Mouse (Mus musculus): Measurements from ENCODE around the gene Mdc1. TPM values are rescaled to one million over a fixed set of nuclear protein-coding genes. Genes with fewer than 3 reads are reported as not detected.
A peak's percentile ranks its signal among the peaks of the same experiment; 100 is the strongest.

Gene Mdc1
- polyA plus RNA-seq, 1 experiment = 2.3 TPM

DNA sequence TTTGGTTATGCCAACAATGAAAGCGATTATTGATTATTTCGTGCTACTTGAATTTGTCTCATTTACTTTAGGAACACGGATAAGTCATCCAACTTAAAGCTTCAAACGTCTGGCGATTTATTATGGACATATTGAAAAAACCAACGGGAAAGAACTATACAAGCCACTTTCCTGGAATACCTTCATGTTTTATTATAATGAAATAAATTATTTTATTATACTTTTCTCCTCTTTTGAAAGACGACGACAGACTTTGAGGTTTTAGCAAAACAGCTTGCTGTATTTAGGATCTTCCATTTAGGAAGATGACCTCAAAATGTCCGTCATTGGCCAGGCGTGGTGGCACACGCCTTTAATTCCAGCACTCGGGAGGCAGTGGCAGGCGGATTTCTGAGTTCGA lies 754 bp upstream of the Mdc1 start:
- peaks cover 45% of the 10 kb centered on the region for H3K4me1 ChIP-seq
- H3K36me3 ChIP-seq (replicated peaks; ENCODE audit: low read length) = peaks cover 27% of the 10 kb centered on the region
- H3K4me3 ChIP-seq (replicated peaks) = peak overlapping the region; percentile 85
- TF ChIP-seq FLI1 (IDR thresholded peaks at IDR 0.05; ENCODE audit: low read length) (no peak), GATA1 (IDR thresholded peaks at IDR 0.05; ENCODE audit: borderline replicate concordance, low read length) (no peak)
- H3K9me3 ChIP-seq = no peaks in the 10 kb centered on the region
- no peaks in the 10 kb centered on the region for H3K27me3 ChIP-seq (replicated peaks)

DNA sequence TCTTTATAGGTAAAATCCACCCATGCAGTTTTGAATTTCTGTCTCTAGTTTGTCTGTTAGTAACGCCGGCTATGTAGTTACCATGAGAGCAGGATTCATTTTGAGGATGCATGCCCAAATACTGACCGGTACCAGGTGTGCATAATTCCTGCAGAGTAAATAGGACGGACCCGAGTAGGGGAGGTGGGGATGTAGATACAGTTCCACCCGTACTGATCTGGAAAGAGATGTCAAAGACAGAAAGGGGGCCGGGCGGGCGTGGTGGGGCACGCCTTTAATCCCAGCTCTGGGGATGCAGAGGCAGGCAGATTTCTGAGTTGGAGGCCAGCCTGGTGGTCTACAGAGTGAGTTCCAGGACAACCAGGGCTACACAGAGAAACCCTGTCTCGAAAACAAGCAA lies 691 bp downstream of the Mdc1 start:
- Histone ChIP-seq H3K4me3 (replicated peaks) (peak overlapping the region; percentile 92), H3K36me3 (replicated peaks; ENCODE audit: low read length) (peaks cover 26% of the 10 kb centered on the region), H3K27me3 (replicated peaks) (no peaks in the 10 kb centered on the region), H3K9me3 (no peaks in the 10 kb centered on the region), H3K4me1 (peaks cover 30% of the 10 kb centered on the region)
- TF ChIP-seq FLI1 (IDR thresholded peaks at IDR 0.05; ENCODE audit: low read length) (no peak), GATA1 (IDR thresholded peaks at IDR 0.05; ENCODE audit: borderline replicate concordance, low read length) (no peak)

- no peaks in the 10 kb centered on the region for H3K27me3 ChIP-seq (replicated peaks)
- no peak for TF ChIP-seq GATA1 (IDR thresholded peaks at IDR 0.05; ENCODE audit: borderline replicate concordance, low read length)
- TF ChIP-seq FLI1 (IDR thresholded peaks at IDR 0.05; ENCODE audit: low read length) = no peak
- H3K36me3 ChIP-seq (replicated peaks; ENCODE audit: low read length) = peaks cover 41% of the 10 kb centered on the region
- H3K4me3 ChIP-seq (replicated peaks) = no peak overlapping the region
- no peaks in the 10 kb centered on the region for H3K9me3 ChIP-seq
- peaks cover 45% of the 10 kb centered on the region for H3K4me1 ChIP-seq
Observed at GRCm38 (mm10) chr17:35843514-35843913, 2.2 kb downstream of the Mdc1 start.

DNA sequence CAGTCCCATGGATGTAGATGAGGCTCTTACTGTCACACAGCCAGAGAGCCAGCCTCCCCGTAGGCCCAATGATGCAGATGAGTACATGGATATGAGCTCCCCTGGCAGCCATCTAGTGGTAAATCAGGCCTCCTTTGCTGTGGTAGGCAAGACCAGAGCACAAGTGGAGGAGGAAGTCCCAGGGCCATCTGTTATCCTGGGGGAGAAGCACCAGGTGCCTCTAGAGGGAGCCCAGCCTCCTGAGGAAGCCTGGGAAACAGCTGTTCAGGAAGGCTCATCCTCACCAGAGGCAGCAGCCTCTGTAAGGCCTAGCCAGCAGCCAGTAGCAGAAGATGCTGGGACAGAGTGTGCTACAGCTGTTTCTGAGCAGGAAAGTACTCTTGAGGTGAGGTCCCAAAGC lies 6.8 kb downstream of the Mdc1 start:
- no peak for TF ChIP-seq FLI1 (IDR thresholded peaks at IDR 0.05; ENCODE audit: low read length)
- no peaks in the 10 kb centered on the region for H3K27me3 ChIP-seq (replicated peaks)

GRCm38 (mm10) chr17:35850974-35851373 lies 9.7 kb downstream of the Mdc1 start:
- Histone ChIP-seq H3K4me1 (peaks cover 48% of the 10 kb centered on the region), H3K36me3 (replicated peaks; ENCODE audit: low read length) (peaks cover 89% of the 10 kb centered on the region), H3K27me3 (replicated peaks) (no peaks in the 10 kb centered on the region), H3K4me3 (replicated peaks) (no peak overlapping the region), H3K9me3 (no peaks in the 10 kb centered on the region)
- TF ChIP-seq GATA1 (IDR thresholded peaks at IDR 0.05; ENCODE audit: borderline replicate concordance, low read length) (no peak), FLI1 (IDR thresholded peaks at IDR 0.05; ENCODE audit: low read length) (no peak)

More for the DNA sequence above, 6.8 kb downstream of the Mdc1 start:
- no peak overlapping the region for H3K4me3 ChIP-seq (replicated peaks)
- no peaks in the 10 kb centered on the region for H3K9me3 ChIP-seq
- H3K4me1 ChIP-seq = peaks cover 34% of the 10 kb centered on the region
- H3K36me3 ChIP-seq (replicated peaks; ENCODE audit: low read length) = peaks cover 85% of the 10 kb centered on the region

GRCm38 (mm10) chr17:35859371-35859770 lies 18.1 kb downstream of the Mdc1 start:
- Histone ChIP-seq H3K4me1 (peaks cover 72% of the 10 kb centered on the region), H3K9me3 (no peaks in the 10 kb centered on the region), H3K4me3 (replicated peaks) (no peak overlapping the region), H3K36me3 (replicated peaks; ENCODE audit: low read length) (peaks cover 45% of the 10 kb centered on the region), H3K27me3 (replicated peaks) (peaks cover 15% of the 10 kb centered on the region)
- TF ChIP-seq FLI1 (IDR thresholded peaks at IDR 0.05; ENCODE audit: low read length) = no peak
- TF ChIP-seq GATA1 (IDR thresholded peaks at IDR 0.05; ENCODE audit: borderline replicate concordance, low read length) = no peak

GRCm38 (mm10) chr17:35859835-35860234 lies 18.5 kb downstream of the Mdc1 start:
- no peak overlapping the region for H3K4me3 ChIP-seq (replicated peaks)
- no peaks in the 10 kb centered on the region for H3K9me3 ChIP-seq
- peaks cover 72% of the 10 kb centered on the region for H3K4me1 ChIP-seq
- H3K36me3 ChIP-seq (replicated peaks; ENCODE audit: low read length) = peaks cover 40% of the 10 kb centered on the region
- H3K27me3 ChIP-seq (replicated peaks) = peaks cover 19% of the 10 kb centered on the region
- TF ChIP-seq FLI1 (IDR thresholded peaks at IDR 0.05; ENCODE audit: low read length) (no peak), GATA1 (IDR thresholded peaks at IDR 0.05; ENCODE audit: borderline replicate concordance, low read length) (no peak)

GRCm38 (mm10) chr17:35860831-35861197 lies 19.5 kb downstream of the Mdc1 start:
- Histone ChIP-seq H3K4me1 (peaks cover 75% of the 10 kb centered on the region), H3K4me3 (replicated peaks) (peak overlapping the region; percentile 96)
- TF ChIP-seq FLI1 (IDR thresholded peaks at IDR 0.05; ENCODE audit: low read length) (no peak), GATA1 (IDR thresholded peaks at IDR 0.05; ENCODE audit: borderline replicate concordance, low read length) (no peak)

DNA sequence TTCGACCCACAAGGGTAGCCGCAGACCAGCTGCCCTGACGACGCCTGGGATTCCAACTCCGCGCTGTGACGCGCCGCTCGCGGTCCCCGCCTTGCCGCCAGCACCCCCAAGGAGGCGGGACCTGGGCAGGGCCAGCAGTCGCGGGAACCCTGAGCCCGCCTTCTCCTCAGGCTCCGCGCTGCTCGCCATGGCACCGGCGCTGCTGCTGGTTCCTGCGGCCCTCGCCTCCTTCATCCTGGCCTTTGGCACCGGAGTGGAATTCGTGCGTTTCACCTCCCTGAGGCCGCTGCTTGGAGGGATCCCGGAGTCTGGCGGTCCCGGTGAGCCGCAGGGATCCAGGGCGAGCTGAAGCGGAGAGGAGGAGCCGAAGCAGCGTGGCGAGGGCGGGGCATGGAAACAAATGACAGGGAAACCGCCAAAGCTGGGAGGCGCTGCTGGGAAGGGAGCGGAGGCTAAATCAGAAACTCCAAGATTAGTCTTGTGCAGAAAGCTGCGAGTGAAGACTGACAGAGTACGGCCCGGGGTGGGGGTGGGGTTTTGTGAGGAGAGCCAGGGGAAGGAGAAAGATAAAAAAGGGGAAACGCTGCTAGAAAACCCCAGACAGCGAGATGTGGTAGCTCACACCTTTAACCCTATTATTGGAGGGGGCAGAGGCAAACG lies 20.0 kb downstream of the Mdc1 start, which contains the start of gene Nrm:
TSS of gene Nrm (plus strand) at position 121 of the 660 bp plus-strand sequence.
- Histone ChIP-seq H3K27me3 (replicated peaks) (peaks cover 19% of the 10 kb centered on the region), H3K36me3 (replicated peaks; ENCODE audit: low read length) (peaks cover 31% of the 10 kb centered on the region), H3K4me3 (replicated peaks) (peak within 1 kb of the TSS; percentile 96), H3K4me1 (peaks cover 76% of the 10 kb centered on the region), H3K9me3 (no peaks in the 10 kb centered on the region)
- TF ChIP-seq FLI1 (IDR thresholded peaks at IDR 0.05; ENCODE audit: low read length) (no peak), GATA1 (IDR thresholded peaks at IDR 0.05; ENCODE audit: borderline replicate concordance, low read length) (no peak)

More at GRCm38 (mm10) chr17:35860831-35861197, 19.5 kb downstream of the Mdc1 start:
- no peaks in the 10 kb centered on the region for H3K9me3 ChIP-seq
- H3K27me3 ChIP-seq (replicated peaks) = peaks cover 19% of the 10 kb centered on the region
- H3K36me3 ChIP-seq (replicated peaks; ENCODE audit: low read length) = peaks cover 35% of the 10 kb centered on the region

DNA sequence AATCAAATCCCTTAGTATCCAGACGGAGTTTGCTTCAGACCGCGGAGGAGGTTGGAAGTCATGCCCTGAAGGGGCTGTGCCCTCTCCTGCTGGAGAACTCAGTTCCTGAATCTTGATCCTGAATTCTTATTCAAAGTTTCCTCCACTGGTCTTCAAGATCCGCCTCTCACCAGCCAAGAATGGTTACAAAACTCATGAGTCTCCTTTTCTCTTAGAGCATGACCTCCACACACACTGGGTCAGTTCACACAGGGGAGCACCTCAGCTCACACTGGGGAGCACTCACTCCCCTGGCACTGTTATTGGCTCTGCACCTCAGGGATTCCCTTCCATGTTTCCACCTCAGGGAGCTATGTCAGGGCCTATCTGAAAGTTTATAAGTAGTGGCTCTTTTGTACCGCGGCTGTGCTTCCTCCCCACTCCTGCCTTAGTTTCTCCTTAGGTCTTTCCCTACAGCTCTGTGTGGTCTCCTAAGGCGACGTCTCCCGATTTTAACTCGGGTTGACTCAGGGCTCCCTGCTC lies 23.6 kb downstream of the Mdc1 start:
- H3K4me3 ChIP-seq (replicated peaks) = peak overlapping the region; percentile 97
- H3K27me3 ChIP-seq (replicated peaks) = peaks cover 19% of the 10 kb centered on the region
- H3K36me3 ChIP-seq (replicated peaks; ENCODE audit: low read length) = peaks cover 1% of the 10 kb centered on the region
- H3K4me1 ChIP-seq = peaks cover 86% of the 10 kb centered on the region
- no peak for TF ChIP-seq GATA1 (IDR thresholded peaks at IDR 0.05; ENCODE audit: borderline replicate concordance, low read length)
- TF ChIP-seq FLI1 (IDR thresholded peaks at IDR 0.05; ENCODE audit: low read length) = no peak
- H3K9me3 ChIP-seq = no peaks in the 10 kb centered on the region

Measured in megakaryocyte, embryonic 14.5 days (primary cell).